Mouse (Mus musculus) cerebellum, adult 2 months (tissue): ENCODE measurements around the gene Gm45194.

Source experiments
- CTCF ChIP-seq: fragments of 200-500 bp; IDR thresholded peaks from 2 replicates; pipeline ENCODE4 v1.5.1; 2011; ENCODE audit warnings: low read depth, mild to moderate bottlenecking, control low read depth, low read length, moderate library complexity, borderline replicate concordance; ENCODE audit not compliant: insufficient read depth
- POLR2A ChIP-seq: fragments of 200-500 bp; IDR thresholded peaks from 2 replicates; pipeline ENCODE4 v1.6.1; 2011; ENCODE audit warnings: low read length, control low read depth, borderline replicate concordance; ENCODE audit not compliant: insufficient read depth

- TF ChIP-seq POLR2A (no peak), CTCF (no peak)
These were observed 364.3 kb downstream of the Gm45194 start for GRCm38 (mm10) chrX:112255513-112255912.
